Mouse (Mus musculus) hindbrain, embryonic 14.5 days (tissue): ENCODE data around the gene Aldh3b2. TPM values are rescaled to one million over a fixed set of nuclear protein-coding genes. Genes with fewer than 3 reads are reported as not detected.
"Not testable (repeated sequence)": the region's sequence is repeated elsewhere in the genome, so short reads cannot be mapped to it uniquely, and the experiment has no call there.

Source experiments
- ATAC-seq: fragments of 200-750 bp; cut with Nextera tagmentation; 2 replicates; pipeline ENCODE4 v1.8.0; 2017; ENCODE audit warnings: moderate number of reproducible peaks, mild to moderate bottlenecking, moderate TSS enrichment, moderate library complexity; ENCODE audit not compliant: low FRiP score
- DNase-seq: peaks from one replicate; pipeline ENCODE4 v3.0.0-alpha.2; 2015; ENCODE audit warnings: low spot score
- H3K27ac ChIP-seq: fragments of 300-500 bp; sonication (generic); 2 replicates; pipeline ENCODE4 v1.5.1; 2014; ENCODE audit warnings: mild to moderate bottlenecking, moderate library complexity
- H3K27me3 ChIP-seq: fragments of 300-500 bp; sonication (generic); 2 replicates; pipeline ENCODE4 v1.6.1; 2014; ENCODE audit warnings: mild to moderate bottlenecking, low read length, mixed read lengths; ENCODE audit not compliant: control insufficient read depth, insufficient read depth
- H3K36me3 ChIP-seq: fragments of 300-500 bp; sonication (generic); replicated peaks from 2 replicates; pipeline ENCODE4 v1.6.1; 2014; ENCODE audit not compliant: control insufficient read depth, insufficient read depth
- H3K4me1 ChIP-seq: fragments of 300-500 bp; sonication (generic); replicated peaks from 2 replicates; pipeline ENCODE4 v1.6.1; 2014; ENCODE audit warnings: antibody characterized with exemption, low read length, mixed read lengths; ENCODE audit not compliant: control insufficient read depth, insufficient read depth
- H3K4me2 ChIP-seq: fragments of 300-500 bp; sonication (generic); replicated peaks from 2 replicates; pipeline ENCODE4 v1.6.1; 2014; ENCODE audit warnings: mild to moderate bottlenecking, moderate library complexity
- H3K4me3 ChIP-seq: fragments of 300-500 bp; sonication (generic); replicated peaks from 2 replicates; pipeline ENCODE4 v1.5.1; 2014; ENCODE audit warnings: mild to moderate bottlenecking, low read length
- H3K9ac ChIP-seq: fragments of 300-500 bp; sonication (generic); 2 replicates; pipeline ENCODE4 v1.6.1; 2014
- H3K9me3 ChIP-seq: fragments of 300-500 bp; sonication (generic); 2 replicates; pipeline ENCODE4 v1.6.1; 2016; ENCODE audit warnings: low read length; ENCODE audit not compliant: control insufficient read depth
- WGBS: fragments of 180-500 bp; shearing (Covaris S2); extraction: QIAGEN DNeasy Blood & Tissue Kit; methylation state at CpG from one replicate; pipeline ENCODE4 v1.1.7; 2014; 5-methylcytosine and 5-hydroxymethylcytosine counted together
- polyA plus RNA-seq: library from polyadenylated mRNA; unstranded; fragments of >200 nt; fragmentation: Nextera tagmentation; extraction: Ambion mirVana; gene quantifications from 2 replicates; pipeline ENCODE4 v1.2.1, GENCODE M21; 2014

Gene Aldh3b2
- polyA plus RNA-seq, 1 experiment from 2014 or later = 0.32 TPM

DNA sequence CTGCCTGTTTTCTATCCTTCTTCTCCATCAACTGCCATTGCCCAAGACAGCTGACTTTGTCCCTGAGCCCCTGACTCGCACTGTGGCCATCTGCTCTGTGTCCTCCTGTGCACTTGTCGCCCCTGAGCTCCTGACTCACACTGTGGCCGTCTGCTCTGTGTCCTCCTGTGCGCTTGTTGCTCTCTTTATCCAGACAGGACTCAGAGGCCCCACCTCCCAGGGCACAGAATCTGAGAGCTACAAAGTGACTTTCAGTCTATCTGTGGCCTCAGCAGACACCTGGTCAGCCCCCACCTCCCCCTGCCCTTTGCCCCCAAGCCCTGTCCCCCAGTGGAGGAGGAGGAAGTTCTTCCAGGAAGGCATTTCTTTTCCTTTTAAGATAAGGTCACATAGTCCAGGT, 16.3 kb upstream of the Aldh3b2 start:
- DNase-seq = no peak
- H3K9me3 ChIP-seq = no peaks in the 10 kb centered on the region
- no peaks in the 10 kb centered on the region for H3K27me3 ChIP-seq
- 62% methylated on average over 4 of the region's 4 CpGs for WGBS
- no peak overlapping the region for H3K9ac ChIP-seq
- no peak overlapping the region for H3K4me3 ChIP-seq
- H3K27ac ChIP-seq = no peak overlapping the region
- ATAC-seq = no peak
- H3K36me3 ChIP-seq = no peaks in the 10 kb centered on the region
- no peak overlapping the region for H3K4me2 ChIP-seq
- no peaks in the 10 kb centered on the region for H3K4me1 ChIP-seq

DNA sequence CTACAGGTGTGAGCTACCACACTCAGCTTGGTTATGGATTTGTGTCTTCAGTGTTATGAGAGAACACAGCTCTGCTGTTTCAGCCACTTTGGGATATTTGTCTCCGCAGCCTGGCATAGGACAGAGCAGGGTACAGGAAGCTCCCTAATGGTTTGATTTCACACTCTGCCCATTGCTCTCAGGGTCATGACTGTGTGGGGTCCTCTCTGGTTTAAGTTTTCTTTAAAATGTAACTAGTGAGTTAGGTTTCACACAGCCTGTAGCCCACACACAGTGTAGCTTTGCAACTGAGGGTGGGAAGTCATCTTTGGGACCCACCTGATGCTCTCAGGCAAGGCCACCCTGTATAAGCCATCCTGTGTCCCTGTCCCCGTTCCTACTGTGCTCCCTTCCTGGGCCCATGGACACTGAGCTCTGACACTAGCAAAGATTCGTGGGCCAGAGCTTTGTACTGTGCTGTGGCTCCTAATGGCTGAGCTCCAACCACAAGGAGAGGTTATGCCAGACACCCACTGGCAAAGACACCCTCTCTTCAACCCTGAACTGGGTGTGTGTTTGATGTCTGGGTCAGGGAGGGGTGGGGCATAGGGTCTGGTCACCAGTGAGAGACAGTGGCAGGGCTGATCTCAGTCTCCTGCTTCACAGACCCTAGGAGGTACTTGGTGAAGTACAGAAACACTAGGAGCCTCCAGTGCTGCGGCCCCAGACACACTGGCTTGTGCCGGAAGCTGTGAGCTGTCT, 14.7 kb upstream of the Aldh3b2 start:
- H3K4me3 ChIP-seq, H3K36me3 ChIP-seq, H3K4me1 ChIP-seq, H3K27me3 ChIP-seq, H3K27ac ChIP-seq, H3K9me3 ChIP-seq, ATAC-seq, H3K4me2 ChIP-seq, H3K9ac ChIP-seq, DNase-seq: not testable (repeated sequence)
- 75% methylated on average over 5 of the region's 5 CpGs for WGBS

DNA sequence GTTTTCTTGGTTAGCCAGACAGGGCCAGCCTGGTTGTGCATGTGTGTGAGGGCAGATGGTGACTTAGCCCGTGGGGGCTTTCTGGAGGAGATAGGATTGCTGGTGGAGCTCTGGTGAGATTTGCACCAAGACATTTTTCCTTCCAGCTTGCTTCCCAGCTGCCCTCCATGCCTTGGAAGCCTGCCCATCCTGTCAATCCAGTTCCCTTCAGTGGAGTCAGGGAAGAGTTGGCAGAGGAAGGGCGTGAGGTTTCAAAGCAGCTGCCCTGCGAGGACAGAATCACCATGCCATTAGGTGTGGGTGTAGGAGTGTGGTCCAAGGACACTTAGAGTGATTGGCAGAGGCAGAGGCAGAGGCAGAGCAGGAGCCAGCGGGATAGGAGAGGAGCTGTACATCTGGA, 13.7 kb upstream of the Aldh3b2 start, which contains the start of gene Aldh3b3:
Gene Aldh3b3 (plus strand): TSS at position 176 of the 400 bp plus-strand sequence.
- no peaks in the 10 kb centered on the region for H3K4me1 ChIP-seq
- whole genome bisulfite sequencing = 73% methylated on average over 4 of the region's 4 CpGs
- ATAC-seq = no peak

DNA sequence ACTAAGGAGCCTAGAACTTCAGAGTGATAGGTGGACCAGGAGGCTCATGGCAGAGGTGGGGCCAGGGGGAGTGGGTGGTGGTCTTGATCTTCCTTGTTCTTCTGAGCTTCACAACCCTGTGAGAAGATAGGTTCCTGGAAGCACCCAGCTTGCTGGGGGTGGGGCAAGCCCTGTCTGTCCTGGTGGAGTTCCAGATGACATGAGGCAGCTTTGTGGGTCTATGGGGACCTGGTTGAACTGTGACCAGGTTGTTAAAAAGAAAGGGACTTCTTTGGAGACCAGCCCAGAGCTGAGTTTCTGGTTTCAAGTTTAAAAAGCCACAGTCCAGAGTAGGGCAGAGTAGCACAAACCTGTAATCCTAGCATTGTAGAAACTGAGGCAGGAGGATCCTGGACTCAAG, 13.1 kb upstream of the Aldh3b2 start:
- Histone ChIP-seq H3K9ac (no peak overlapping the region), H3K4me3 (no peak overlapping the region), H3K27ac (no peak overlapping the region), H3K4me2 (no peak overlapping the region), H3K4me1 (no peaks in the 10 kb centered on the region), H3K9me3 (no peaks in the 10 kb centered on the region), H3K36me3 (no peaks in the 10 kb centered on the region), H3K27me3 (no peaks in the 10 kb centered on the region)
- DNase-seq = no peak
- no peak for ATAC-seq

More for the DNA sequence above, 13.7 kb upstream of the Aldh3b2 start, which contains the start of gene Aldh3b3:
- Histone ChIP-seq H3K27me3 (no peaks in the 10 kb centered on the region), H3K9ac (no peak within 1 kb of the TSS), H3K4me2 (no peak within 1 kb of the TSS), H3K9me3 (no peaks in the 10 kb centered on the region), H3K4me3 (no peak within 1 kb of the TSS), H3K27ac (no peak within 1 kb of the TSS), H3K36me3 (no peaks in the 10 kb centered on the region)
- no peak for DNase-seq

DNA sequence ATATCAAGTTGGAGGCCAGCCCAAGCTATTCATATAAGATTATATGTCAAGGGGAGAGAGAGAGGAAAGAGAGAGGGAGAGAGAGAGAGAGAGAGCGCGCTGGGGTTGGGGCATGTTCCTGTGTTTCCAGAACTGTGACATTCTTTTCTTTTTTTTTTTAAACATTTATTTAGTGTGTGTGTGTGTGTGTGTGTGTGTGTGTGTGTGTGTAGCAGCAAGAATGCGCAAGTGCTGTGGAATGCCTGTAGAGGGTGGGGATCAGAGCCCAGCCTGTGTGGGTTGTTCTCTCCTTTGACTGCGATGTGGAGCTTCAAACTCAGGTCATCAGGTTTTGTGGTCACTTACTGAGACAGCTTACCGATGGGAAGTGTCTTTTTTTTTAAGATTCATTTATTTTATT, 11.9 kb upstream of the Aldh3b2 start:
- no peak overlapping the region for H3K4me3 ChIP-seq
- 88% methylated on average over 5 of the region's 5 CpGs for WGBS
- no peaks in the 10 kb centered on the region for H3K27me3 ChIP-seq
- no peaks in the 10 kb centered on the region for H3K4me1 ChIP-seq
- H3K4me2 ChIP-seq = no peak overlapping the region
- no peak overlapping the region for H3K27ac ChIP-seq
- no peaks in the 10 kb centered on the region for H3K9me3 ChIP-seq
- no peaks in the 10 kb centered on the region for H3K36me3 ChIP-seq
- H3K9ac ChIP-seq = no peak overlapping the region
- DNase-seq (no peak), ATAC-seq (no peak)

DNA sequence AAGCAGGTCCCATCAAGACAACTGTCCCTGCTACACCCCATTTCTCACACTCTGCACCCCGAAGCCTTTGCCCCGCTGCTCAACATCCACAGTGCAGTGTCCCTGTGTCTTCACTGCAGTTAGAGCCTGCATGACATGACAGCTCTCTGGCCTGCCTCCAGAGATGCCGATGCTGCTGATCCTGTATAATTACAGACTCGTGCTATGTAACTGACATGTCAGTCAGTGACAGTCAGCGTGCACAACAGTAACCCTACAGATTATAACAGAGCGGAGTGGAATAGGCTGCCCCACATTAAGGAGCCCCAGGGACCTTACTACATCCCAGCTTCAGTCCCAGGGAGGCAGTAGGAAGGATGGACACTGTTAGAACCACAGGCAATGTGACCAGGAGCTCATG, 10.3 kb upstream of the Aldh3b2 start:
- ATAC-seq, H3K4me1 ChIP-seq, H3K27me3 ChIP-seq, DNase-seq, H3K9me3 ChIP-seq, H3K4me2 ChIP-seq, H3K4me3 ChIP-seq, H3K36me3 ChIP-seq, H3K9ac ChIP-seq, H3K27ac ChIP-seq: not testable (repeated sequence)
- WGBS = 73% methylated on average over 6 of the region's 6 CpGs

DNA sequence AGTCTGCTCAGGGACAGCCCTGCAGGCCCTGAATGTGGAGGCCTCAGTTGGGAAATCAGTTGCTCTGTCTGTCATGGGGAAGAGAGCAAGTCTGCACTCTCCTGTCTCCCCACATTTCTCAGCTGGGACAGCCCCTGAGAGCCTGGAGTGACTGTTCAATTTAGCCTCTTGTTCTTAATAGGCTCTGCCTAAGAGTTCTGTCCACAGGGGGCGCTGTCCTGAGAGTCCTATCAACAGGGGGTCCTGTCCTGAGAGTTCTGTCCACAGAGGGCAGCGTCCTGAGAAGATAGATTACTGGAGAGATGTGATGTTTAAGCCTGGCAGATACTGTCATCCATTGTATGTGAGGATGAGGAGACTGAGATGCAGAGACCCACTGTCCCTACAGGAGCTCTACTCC, 9.7 kb upstream of the Aldh3b2 start:
- 16% methylated on average over 2 of the region's 2 CpGs for WGBS
- Histone ChIP-seq H3K9ac (no peak overlapping the region), H3K4me1 (no peaks in the 10 kb centered on the region), H3K27ac (no peak overlapping the region), H3K4me2 (no peak overlapping the region), H3K4me3 (no peak overlapping the region), H3K9me3 (no peaks in the 10 kb centered on the region), H3K27me3 (no peaks in the 10 kb centered on the region), H3K36me3 (no peaks in the 10 kb centered on the region)
- no peak for ATAC-seq
- no peak for DNase-seq

DNA sequence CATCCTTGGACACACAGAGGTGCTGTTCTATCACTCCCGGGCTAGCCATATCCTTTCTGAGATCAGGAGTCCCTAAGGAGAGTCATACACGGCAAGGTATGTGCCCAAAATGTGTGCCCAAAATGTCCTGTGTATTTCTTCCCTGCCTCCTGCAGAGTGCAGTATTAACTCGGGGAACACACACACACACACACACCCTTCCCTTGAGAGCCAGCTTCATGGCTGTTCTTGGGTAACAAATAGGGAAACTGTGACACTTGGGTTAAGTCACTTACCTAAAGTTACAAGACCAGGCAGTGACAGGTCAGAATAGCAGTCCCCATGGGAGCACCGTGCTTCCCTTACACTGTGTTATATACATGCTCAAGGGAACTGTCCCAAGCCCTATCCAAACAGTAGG, 8.1 kb upstream of the Aldh3b2 start:
- no peak overlapping the region for H3K9ac ChIP-seq
- H3K36me3 ChIP-seq = no peaks in the 10 kb centered on the region
- no peak overlapping the region for H3K27ac ChIP-seq
- no peak overlapping the region for H3K4me2 ChIP-seq
- WGBS = 77% methylated on average over 4 of the region's 4 CpGs
- DNase-seq (no peak), ATAC-seq (no peak)
- H3K4me1 ChIP-seq = no peaks in the 10 kb centered on the region
- no peak overlapping the region for H3K4me3 ChIP-seq
- no peaks in the 10 kb centered on the region for H3K9me3 ChIP-seq
- no peaks in the 10 kb centered on the region for H3K27me3 ChIP-seq

DNA sequence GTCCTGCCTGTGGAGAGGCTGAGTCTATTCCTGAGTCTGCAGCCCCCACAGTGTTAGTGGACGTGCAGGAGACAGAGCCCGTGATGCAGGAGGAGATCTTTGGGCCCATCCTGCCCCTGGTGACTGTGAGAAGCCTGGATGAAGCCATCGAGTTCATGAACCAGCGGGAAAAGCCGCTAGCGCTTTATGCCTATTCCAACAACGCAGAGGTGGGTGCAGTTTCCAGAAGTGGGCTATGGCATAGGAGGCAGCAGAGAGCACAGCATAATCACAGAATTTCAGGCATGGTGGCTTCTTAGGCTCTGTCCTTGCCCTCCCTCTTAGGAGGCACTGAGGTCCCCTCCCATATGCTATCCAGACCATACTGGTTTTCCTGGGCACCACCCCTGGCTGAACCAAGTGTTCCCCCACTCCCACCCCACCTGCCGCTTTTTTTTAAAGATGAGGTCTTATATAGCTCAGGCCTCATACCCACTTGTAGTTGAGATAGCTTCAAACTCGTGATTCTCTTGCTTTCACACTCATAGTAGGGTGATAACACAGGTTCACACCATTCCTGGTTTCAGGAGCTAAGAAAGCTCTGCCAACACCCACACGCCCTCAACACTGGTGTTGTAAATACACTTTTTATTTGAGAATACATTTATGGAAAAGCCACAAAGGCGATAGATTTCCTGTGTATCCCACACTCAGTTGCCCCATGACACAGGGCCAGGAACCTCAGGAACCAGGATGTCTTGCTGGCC, 5.6 kb upstream of the Aldh3b2 start:
- 65% methylated on average over 11 of the region's 11 CpGs for WGBS
- no peak overlapping the region for H3K4me3 ChIP-seq
- no peak for DNase-seq
- H3K9me3 ChIP-seq = no peaks in the 10 kb centered on the region
- H3K4me1 ChIP-seq = no peaks in the 10 kb centered on the region
- no peaks in the 10 kb centered on the region for H3K27me3 ChIP-seq
- ATAC-seq = no peak
- no peaks in the 10 kb centered on the region for H3K36me3 ChIP-seq
- H3K9ac ChIP-seq = no peak overlapping the region
- no peak overlapping the region for H3K4me2 ChIP-seq
- no peak overlapping the region for H3K27ac ChIP-seq
